Mouse (Mus musculus) brain, embryonic 18.5 days (tissue): ENCODE results near the gene Rad9a.

Source experiments
- DNase-seq: peaks from one replicate; pipeline ENCODE4 v3.0.0-alpha.2; 2012; ENCODE audit warnings: low read depth, low spot score

Rad9a gene

GRCm38 (mm10) chr19:4146366-4147021, 55.0 kb downstream of the Rad9a start:
- DNase-seq, result no peak

- no peak for DNase-seq
Measured at GRCm38 (mm10) chr19:4145936-4146335, 55.5 kb downstream of the Rad9a start.
